Mouse (Mus musculus) liver, adult 10 weeks (tissue): ENCODE measurements around the gene Gm36176. TPM values are rescaled to one million over a fixed set of nuclear protein-coding genes. Genes with fewer than 3 reads are reported as not detected.

Experiments used
- polyA plus RNA-seq: library from polyadenylated mRNA; stranded (reverse); fragments of 350-450 nt; fragmentation: Illumina TruSeq; extraction: RNeasy Lipid Tissue Mini Kit (QIAGEN cat#74804); gene quantifications from one replicate; pipeline ENCODE4 v1.2.3, GENCODE M21; 2014; ENCODE audit warnings: low read depth, low replicate concordance

The Gm36176 gene
- not detected for polyA plus RNA-seq

DNA sequence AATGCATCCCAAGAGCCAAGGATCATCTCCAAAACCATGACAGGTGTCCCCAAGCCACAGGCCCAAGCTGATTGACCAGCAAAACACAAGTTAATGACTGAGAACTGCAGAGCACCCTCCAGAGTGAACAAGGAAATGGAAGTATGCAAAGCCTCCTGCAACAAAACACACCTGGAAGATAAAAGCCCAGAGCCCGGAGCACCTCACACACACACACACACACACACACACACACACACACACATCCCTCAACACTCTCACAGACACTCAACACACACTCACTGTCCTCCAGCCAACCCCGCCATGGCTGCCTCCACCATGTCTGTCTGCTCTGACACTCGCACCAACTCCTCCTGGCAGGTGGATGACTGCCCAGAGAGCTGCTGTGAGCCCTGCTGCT is at the start of gene Gm36176:
Gene Gm36176 (plus strand): TSS at position 301 of the 400 bp plus-strand sequence.

DNA sequence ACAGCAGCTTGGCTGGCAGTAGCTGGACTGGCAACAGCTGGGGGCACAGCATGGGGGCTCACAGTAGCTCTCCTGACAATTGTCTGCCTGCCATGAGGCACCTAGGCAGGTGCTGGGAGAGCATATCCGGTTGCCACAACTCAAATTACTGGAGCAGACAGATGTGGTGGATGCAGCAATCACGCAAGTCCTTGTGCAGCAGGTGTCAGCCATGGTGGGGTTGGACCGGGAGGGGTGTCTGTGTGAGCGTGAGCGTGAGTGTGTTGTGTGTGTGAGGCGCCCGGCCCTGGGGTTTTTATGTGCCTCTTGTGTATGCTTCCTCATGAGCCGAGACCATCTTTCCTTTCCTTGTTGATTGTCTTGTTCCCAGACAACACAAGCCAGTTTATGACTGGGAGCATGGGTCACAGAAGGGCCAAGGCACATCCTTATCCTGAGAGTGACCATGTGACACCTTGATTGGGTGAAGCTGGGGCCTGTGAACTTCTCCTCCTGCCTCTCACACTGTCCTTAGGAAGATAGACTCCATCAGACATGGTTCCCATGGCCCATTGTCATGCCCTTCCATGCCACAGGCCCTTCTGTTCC is 47.6 kb upstream of the Gm36176 start, which contains the start of gene Gm19668:
Gene Gm19668 (minus strand): TSS at position 213 of the 588 bp plus-strand sequence.

DNA sequence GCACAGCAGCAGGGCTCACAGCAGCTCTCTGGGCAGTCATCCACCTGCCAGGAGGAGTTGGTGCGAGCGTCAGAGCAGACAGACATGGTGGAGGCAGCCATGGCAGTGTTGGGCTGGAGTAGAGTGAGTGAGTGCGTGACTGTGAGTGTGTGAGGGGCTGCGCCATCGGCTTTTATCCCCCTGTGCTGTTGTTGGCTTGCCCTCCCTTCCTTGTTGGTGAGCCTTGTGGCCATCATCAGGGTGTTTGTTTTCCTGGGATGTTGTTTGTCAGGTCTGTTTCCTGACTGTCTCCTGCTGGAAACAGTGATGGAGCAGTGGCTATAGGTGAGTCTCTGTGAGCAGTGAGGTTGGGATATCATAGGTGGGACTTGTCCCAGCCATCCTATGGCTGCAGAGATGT is 34.9 kb upstream of the Gm36176 start, which contains the start of gene Gm9507:
Gene Gm9507 (minus strand): TSS at position 101 of the 400 bp plus-strand sequence.

DNA sequence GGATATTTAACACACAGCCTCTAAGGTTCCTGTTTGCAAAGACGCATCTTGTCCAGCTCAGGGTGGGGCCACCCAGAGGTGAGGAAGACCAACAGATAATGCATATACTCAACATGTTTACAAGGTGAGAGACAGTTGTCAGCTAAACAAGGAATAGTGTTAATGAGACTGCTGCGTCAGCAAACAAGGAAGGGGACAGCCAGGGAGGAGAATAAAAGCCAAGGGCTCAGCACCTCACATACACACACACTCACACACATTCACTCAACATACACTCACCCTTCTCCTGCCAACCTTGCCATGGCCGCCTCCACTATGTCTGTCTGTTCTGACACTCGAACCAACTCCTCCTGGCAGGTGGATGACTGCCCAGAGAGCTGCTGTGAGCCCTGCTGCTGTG is 32.2 kb upstream of the Gm36176 start, which contains the start of gene Gm2696:
Gene Gm2696 (plus strand): TSS at position 301 of the 400 bp plus-strand sequence.

DNA sequence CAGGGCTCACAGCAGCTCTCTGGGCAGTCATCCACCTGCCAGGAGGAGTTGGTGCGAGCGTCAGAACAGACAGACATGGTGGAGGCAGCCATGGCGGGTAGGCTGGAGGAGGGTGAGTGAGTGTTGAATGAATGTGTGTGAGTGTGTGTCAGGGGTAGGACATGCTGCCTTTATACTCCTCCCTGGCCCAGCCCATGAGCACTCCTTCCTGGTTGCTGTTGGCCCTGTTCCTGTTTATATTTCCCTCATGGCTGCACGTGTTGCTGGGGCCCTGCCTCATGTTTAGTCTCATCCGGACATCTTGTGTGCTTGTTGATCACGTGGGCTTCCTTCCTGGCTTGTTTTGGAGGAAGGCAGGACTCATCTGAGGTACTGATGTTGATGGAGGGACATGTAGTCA is 19.7 kb upstream of the Gm36176 start, which contains the start of gene Krtap10-4:
Gene Krtap10-4 (minus strand): TSS at position 145 of the 400 bp plus-strand sequence.

DNA sequence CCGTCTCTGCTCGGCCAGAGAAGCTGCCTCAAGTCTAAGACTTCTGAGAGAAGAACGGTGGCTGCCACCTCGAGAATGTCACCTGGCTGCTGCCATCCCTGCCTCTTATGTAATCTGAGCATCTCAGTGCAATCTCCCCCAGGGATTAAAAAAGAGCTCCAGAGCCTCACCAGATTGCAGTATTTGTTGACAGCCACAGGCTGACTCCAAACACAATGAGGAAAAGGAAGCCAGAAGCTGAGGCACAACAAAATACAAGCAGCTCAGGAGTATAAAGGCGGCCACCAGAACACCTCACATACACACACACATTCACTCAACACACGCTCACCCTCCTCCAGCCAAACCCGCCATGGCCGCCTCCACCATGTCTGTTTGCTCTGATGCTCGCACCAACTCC is 11.0 kb upstream of the Gm36176 start, which contains the start of gene Krtap10-10:
Gene Krtap10-10 (plus strand): TSS at position 301 of the 400 bp plus-strand sequence.

DNA sequence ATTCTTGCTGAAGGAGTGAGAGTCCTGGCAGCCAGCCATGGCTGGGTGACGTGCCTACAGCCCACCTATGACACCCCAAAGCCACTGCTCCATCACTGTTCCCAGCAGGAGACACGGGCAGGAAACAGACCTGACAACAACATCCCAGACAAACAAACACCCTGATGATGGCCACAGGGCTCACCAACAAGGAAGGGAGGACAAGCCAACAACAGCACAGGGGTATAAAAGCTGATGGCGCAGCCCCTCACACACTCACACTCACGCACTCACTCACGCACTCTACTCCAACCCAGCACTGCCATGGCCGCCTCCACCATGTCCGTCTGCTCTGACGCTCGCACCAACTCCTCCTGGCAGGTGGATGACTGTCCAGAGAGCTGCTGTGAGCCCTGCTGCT is 6.0 kb downstream of the Gm36176 start, which contains the start of gene Gm10318:
Gene Gm10318 (plus strand): TSS at position 301 of the 400 bp plus-strand sequence.

DNA sequence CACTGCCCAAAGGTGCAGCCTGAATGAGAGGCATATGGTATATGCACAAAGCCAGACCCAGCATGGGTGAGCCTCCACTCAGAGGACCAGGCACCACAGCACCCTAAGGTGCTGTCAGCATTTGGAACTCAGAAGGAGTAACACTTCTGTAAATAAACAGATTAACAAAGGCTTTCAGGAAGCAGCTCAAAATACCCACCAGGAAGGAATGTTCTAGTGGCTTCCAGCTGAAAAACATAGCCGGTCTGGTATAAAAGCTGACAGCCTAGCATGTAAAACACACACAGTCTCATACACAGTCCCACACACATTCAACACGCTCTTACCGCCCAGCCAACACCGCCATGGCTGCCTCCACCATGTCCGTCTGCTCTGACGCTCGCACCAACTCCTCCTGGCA is 15.1 kb downstream of the Gm36176 start, which contains the start of gene Gm3285:
Gene Gm3285 (plus strand): TSS at position 301 of the 400 bp plus-strand sequence.

Other genes starting within 250 kb of the Gm36176 start
- gene Sumo3, start 240.7 kb upstream of the Gm36176 start, polyA plus RNA-seq = 72.2 TPM
- gene Gm49325, start 240.6 kb upstream of the Gm36176 start, polyA plus RNA-seq = not detected
- gene Ube2g2, start 224.5 kb upstream of the Gm36176 start, polyA plus RNA-seq = 10.8 TPM
- not detected for gene Tspear, start 160.2 kb upstream of the Gm36176 start, polyA plus RNA-seq
- gene Gm19402, start 156.0 kb upstream of the Gm36176 start, polyA plus RNA-seq = not detected
- gene Gm9508, start 149.6 kb upstream of the Gm36176 start, polyA plus RNA-seq = not detected
- not detected for gene Gm10272, start 140.2 kb upstream of the Gm36176 start, polyA plus RNA-seq
- gene Gm10024, start 135.3 kb upstream of the Gm36176 start, polyA plus RNA-seq = not detected
- gene Gm10142, start 131.0 kb upstream of the Gm36176 start, polyA plus RNA-seq = not detected
- gene Krtap12-1, start 126.2 kb upstream of the Gm36176 start, polyA plus RNA-seq = not detected
- not detected for gene Gm10100, start 120.3 kb upstream of the Gm36176 start, polyA plus RNA-seq
- not detected for gene Gm18596, start 104.2 kb upstream of the Gm36176 start, polyA plus RNA-seq
- gene Gm9736, start 95.4 kb upstream of the Gm36176 start, polyA plus RNA-seq = not detected
- not detected for gene Gm3233, start 87.1 kb upstream of the Gm36176 start, polyA plus RNA-seq
- not detected for gene Gm3238, start 75.5 kb upstream of the Gm36176 start, polyA plus RNA-seq
- not detected for gene Gm7138, start 69.9 kb upstream of the Gm36176 start, polyA plus RNA-seq
- not detected for gene Gm3250, start 64.3 kb upstream of the Gm36176 start, polyA plus RNA-seq
- gene Gm7137, start 58.6 kb upstream of the Gm36176 start, polyA plus RNA-seq = not detected
- not detected for gene Gm9639, start 51.7 kb upstream of the Gm36176 start, polyA plus RNA-seq
- not detected for gene Gm19668, start 47.7 kb upstream of the Gm36176 start, polyA plus RNA-seq
- gene Gm9507, start 35.0 kb upstream of the Gm36176 start, polyA plus RNA-seq = not detected
- gene Gm2696, start 32.1 kb upstream of the Gm36176 start, polyA plus RNA-seq = not detected
- not detected for gene Krtap10-4, start 19.7 kb upstream of the Gm36176 start, polyA plus RNA-seq
- gene Krtap10-10, start 10.9 kb upstream of the Gm36176 start, polyA plus RNA-seq = not detected
- not detected for gene Gm10318, start 6.1 kb downstream of the Gm36176 start, polyA plus RNA-seq
- gene Gm3285, start 15.2 kb downstream of the Gm36176 start, polyA plus RNA-seq = not detected
- 15.8 TPM for gene Lrrc3, start 55.7 kb downstream of the Gm36176 start, polyA plus RNA-seq
- gene Trpm2, start 123.8 kb downstream of the Gm36176 start, polyA plus RNA-seq = 1.7 TPM
- 0.72 TPM for gene 1810043G02Rik, start 131.7 kb downstream of the Gm36176 start, polyA plus RNA-seq
- gene Pfkl, start 163.3 kb downstream of the Gm36176 start, polyA plus RNA-seq = 1.1 TPM
- gene Dnmt3l, start 195.1 kb downstream of the Gm36176 start, polyA plus RNA-seq = not detected
- not detected for gene Aire, start 196.8 kb downstream of the Gm36176 start, polyA plus RNA-seq
- 0.48 TPM for gene Icosl, start 222.5 kb downstream of the Gm36176 start, polyA plus RNA-seq